7 mouse cellular contexts compared by ENCODE assay signal in the genomic region with DNA sequence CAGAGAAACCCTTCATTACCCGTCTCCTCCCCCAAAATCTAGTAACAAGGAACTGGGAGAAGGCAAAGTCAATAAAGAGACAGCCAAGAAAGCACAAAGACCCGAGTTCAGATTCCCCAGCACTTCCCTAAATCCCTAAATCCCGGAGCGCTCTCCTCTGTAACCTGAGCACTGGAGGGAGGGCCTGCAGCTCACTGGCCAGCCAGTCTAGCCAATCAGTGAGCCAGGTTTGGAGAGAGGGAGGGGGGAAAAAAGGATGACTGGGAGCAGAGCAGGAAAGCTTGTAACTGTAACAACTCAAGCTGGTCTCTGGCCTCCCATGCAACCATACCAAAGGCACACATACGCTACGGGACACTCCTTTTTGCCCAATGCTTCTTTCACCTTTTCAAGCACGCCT. TPM values are rescaled to one million over a fixed set of nuclear protein-coding genes. Genes with fewer than 3 reads are reported as not detected.
DNase-seq lines count a peak whose midpoint lies in the region; ATAC-seq and TF ChIP-seq lines count a peak whose summit lies in the region.

No protein-coding gene starts in this region.

- H3K9ac ChIP-seq in kidney, embryonic 16.5 days (replicated peaks; ENCODE audit: low read length), result no peak overlapping the region
- H3K9ac ChIP-seq in intestine, embryonic 15.5 days, result no peak overlapping the region
- H3K9ac ChIP-seq in liver, postnatal 0 days (replicated peaks), result no peak overlapping the region

- WGBS in kidney, embryonic 16.5 days, result 69% methylated on average over 7 of the region's 7 CpGs
- 61% methylated on average over 7 of the region's 7 CpGs for WGBS in limb, embryonic 10.5 days
- WGBS in intestine, embryonic 15.5 days, result 73% methylated on average over 7 of the region's 7 CpGs
- 69% methylated on average over 7 of the region's 7 CpGs for WGBS in liver, postnatal 0 days (ENCODE audit: insufficient replicate concordance)

- TF ChIP-seq EP300 in liver, postnatal 0 days (IDR thresholded peaks at IDR 0.05; ENCODE audit: low read depth), result no peak

- DNase-seq in kidney, adult 11 months, result peak; percentile 15
- DNase-seq in brain, adult 2 months (ENCODE audit: low read depth, low spot score), result peak; percentile 8
- DNase-seq in limb, embryonic 10.5 days (ENCODE audit: low spot score), result peak; percentile 38
- no peak for DNase-seq in liver, postnatal 0 days

- H3K27ac ChIP-seq in kidney, embryonic 16.5 days (ENCODE audit: low read length), result no peak overlapping the region
- H3K27ac ChIP-seq in limb, embryonic 10.5 days, result no peak overlapping the region
- no peak overlapping the region for H3K27ac ChIP-seq in intestine, embryonic 15.5 days
- H3K27ac ChIP-seq in liver, postnatal 0 days (ENCODE audit: low read depth), result no peak overlapping the region

- H3K4me1 ChIP-seq in kidney, embryonic 16.5 days (ENCODE audit: insufficient read depth, low read length), result 0 out of 2 replicates have a peak, but pooled peaks cover 3% of the 10 kb centered on the region
- peaks cover 18% of the 10 kb centered on the region for H3K4me1 ChIP-seq in E14TG2a.4 (replicated peaks; ENCODE audit: low read depth, low read length)
- peaks cover 20% of the 10 kb centered on the region for H3K4me1 ChIP-seq in limb, embryonic 10.5 days
- H3K4me1 ChIP-seq in intestine, embryonic 15.5 days (replicated peaks), result no peaks in the 10 kb centered on the region
- peaks cover 2% of the 10 kb centered on the region; the same call in 1 of the 2 replicates for H3K4me1 ChIP-seq in liver, postnatal 0 days (ENCODE audit: insufficient read depth)

- no peak for ATAC-seq in kidney, embryonic 16.5 days (ENCODE audit: low FRiP score, low TSS enrichment)
- no peak for ATAC-seq in intestine, embryonic 15.5 days
- no peak for ATAC-seq in liver, postnatal 0 days

- no peaks in the 10 kb centered on the region for H3K9me3 ChIP-seq in kidney, embryonic 16.5 days (ENCODE audit: low read length)
- H3K9me3 ChIP-seq in E14TG2a.4 (ENCODE audit: low read length), result no peaks in the 10 kb centered on the region
- no peaks in the 10 kb centered on the region for H3K9me3 ChIP-seq in limb, embryonic 10.5 days (replicated peaks)
- no peaks in the 10 kb centered on the region for H3K9me3 ChIP-seq in intestine, embryonic 15.5 days
- H3K9me3 ChIP-seq in liver, postnatal 0 days (ENCODE audit: low read length), result no peaks in the 10 kb centered on the region

- no peak overlapping the region for H3K4me2 ChIP-seq in kidney, embryonic 16.5 days (replicated peaks; ENCODE audit: low read depth, low read length)
- no peak overlapping the region for H3K4me2 ChIP-seq in intestine, embryonic 15.5 days (replicated peaks)
- H3K4me2 ChIP-seq in liver, postnatal 0 days (ENCODE audit: low read depth, low read length), result no peak overlapping the region

- no peaks in the 10 kb centered on the region for H3K27me3 ChIP-seq in kidney, embryonic 16.5 days (ENCODE audit: insufficient read depth, low read length)
- H3K27me3 ChIP-seq in E14TG2a.4 (ENCODE audit: insufficient read depth, low read length), result peaks cover 21% of the 10 kb centered on the region
- H3K27me3 ChIP-seq in limb, embryonic 10.5 days (ENCODE audit: low read depth, poor library complexity, severe bottlenecking), result no peaks in the 10 kb centered on the region
- no peaks in the 10 kb centered on the region for H3K27me3 ChIP-seq in intestine, embryonic 15.5 days (replicated peaks)
- H3K27me3 ChIP-seq in liver, postnatal 0 days (ENCODE audit: insufficient read depth, low read length), result no peaks in the 10 kb centered on the region

- no peak for TF ChIP-seq CTCF in E14TG2a.4 (conservative IDR thresholded peaks at IDR 0.05; ENCODE audit: low read length)
- no peak for TF ChIP-seq CTCF in liver, postnatal 0 days (IDR thresholded peaks at IDR 0.05; ENCODE audit: low read depth)

- peaks cover 4% of the 10 kb centered on the region for H3K36me3 ChIP-seq in kidney, embryonic 16.5 days (ENCODE audit: insufficient read depth, low read length)
- no peaks in the 10 kb centered on the region for H3K36me3 ChIP-seq in E14TG2a.4 (ENCODE audit: insufficient read depth, low read length)
- peaks cover 33% of the 10 kb centered on the region for H3K36me3 ChIP-seq in limb, embryonic 10.5 days
- no peaks in the 10 kb centered on the region for H3K36me3 ChIP-seq in intestine, embryonic 15.5 days
- no peaks in the 10 kb centered on the region for H3K36me3 ChIP-seq in liver, postnatal 0 days (replicated peaks; ENCODE audit: insufficient read depth, low read length)

- no peak overlapping the region for H3K4me3 ChIP-seq in kidney, embryonic 16.5 days (ENCODE audit: low read length)
- H3K4me3 ChIP-seq in E14TG2a.4 (replicated peaks; ENCODE audit: low read length), result peak overlapping the region; percentile 41; the same call in 1 of the 2 replicates
- H3K4me3 ChIP-seq in limb, embryonic 10.5 days, result peak overlapping the region; percentile 31
- H3K4me3 ChIP-seq in intestine, embryonic 15.5 days (replicated peaks), result no peak overlapping the region
- no peak overlapping the region for H3K4me3 ChIP-seq in liver, postnatal 0 days (ENCODE audit: low read depth, low read length)

RNA-seq across cellular contexts. Expression of gene L3mbtl3, which starts 4.4 kb away (rescaled TPM):
- 11.8 and 13.5 TPM in 2 replicates for polyA plus RNA-seq in kidney, embryonic 16.5 days (2015; fragmentation: Nextera tagmentation; extraction: Ambion mirVana)
- 25.1 and 34.8 TPM in 2 replicates for polyA plus RNA-seq in limb, embryonic 10.5 days (2016; fragmentation: Nextera tagmentation; extraction: Ambion mirVana)
- 9.6 and 10.3 TPM in 2 replicates for polyA plus RNA-seq in intestine, embryonic 15.5 days (2015; fragmentation: Nextera tagmentation; extraction: Ambion mirVana)
- 2.0 and 2.3 TPM in 2 replicates for polyA plus RNA-seq in liver, postnatal 0 days (2015; fragmentation: Nextera tagmentation; extraction: Ambion mirVana)

Comparison
In these comparisons a context has a peak if more than half of its experiments do, and no peak if none do; other contexts are left out.
1. H3K4me3 ChIP-seq: peak in E14TG2a.4 (single experiment) and limb, embryonic 10.5 days (single experiment); none in kidney, embryonic 16.5 days (single experiment), intestine, embryonic 15.5 days (single experiment) and liver, postnatal 0 days (single experiment).